Mouse (Mus musculus) myocyte (in vitro differentiated cells): ENCODE measurements around the gene Sec14l1. TPM values are rescaled to one million over a fixed set of nuclear protein-coding genes. Genes with fewer than 3 reads are reported as not detected.
A peak's percentile ranks its signal among the peaks of the same experiment; 100 is the strongest.

ENCODE experiments used
- H3K27me3 ChIP-seq: one replicate; pipeline ENCODE4 v1.6.1; 2011; ENCODE audit not compliant: control insufficient read depth, insufficient read depth, insufficient read length
- H3K36me3 ChIP-seq: one replicate; pipeline ENCODE4 v1.6.1; 2011; ENCODE audit not compliant: control insufficient read depth, insufficient read depth
- H3K4me2 ChIP-seq: one replicate; pipeline ENCODE4 v1.6.1; 2011; ENCODE audit warnings: low read depth, control low read depth
- H3K4me3 ChIP-seq: one replicate; pipeline ENCODE4 v1.5.1; 2011; ENCODE audit warnings: mild to moderate bottlenecking, control low read depth, moderate library complexity
- H3K79me2 ChIP-seq: one replicate; pipeline ENCODE4 v1.6.1; 2011; ENCODE audit not compliant: control insufficient read depth, insufficient read depth
- H3ac ChIP-seq: one replicate; pipeline ENCODE4 v1.6.1; 2011; ENCODE audit not compliant: control insufficient read depth, insufficient read length
- CEBPB ChIP-seq: IDR thresholded peaks from 2 replicates; pipeline ENCODE4 v1.6.1; 2011; ENCODE audit warnings: mild to moderate bottlenecking, moderate library complexity; ENCODE audit not compliant: poor library complexity, insufficient read depth, severe bottlenecking
- E2F4 ChIP-seq: IDR thresholded peaks from one replicate; pipeline ENCODE4 v1.6.1; 2011; ENCODE audit warnings: mild to moderate bottlenecking, control low read depth, moderate library complexity; ENCODE audit not compliant: insufficient read depth
- MAX ChIP-seq: IDR thresholded peaks from one replicate; pipeline ENCODE4 v1.6.1; 2011; ENCODE audit warnings: low read depth, mild to moderate bottlenecking, control low read depth
- MYOD1 ChIP-seq, 3 experiments: IDR thresholded peaks; one replicate each; pipeline ENCODE4 v1.6.1; 2011; ENCODE audit warnings: control low read depth in 2 of 3, low read depth in 2 of 3, mild to moderate bottlenecking in 2 of 3, moderate library complexity in 1 of 3; ENCODE audit not compliant: insufficient read length in 2 of 3, control insufficient read depth in 1 of 3
- MYOG ChIP-seq, 3 experiments: IDR thresholded peaks; one replicate each; pipeline ENCODE4 v1.6.1; 2011; ENCODE audit warnings: control low read depth in 2 of 3, low read depth in 2 of 3, mild to moderate bottlenecking in 2 of 3; ENCODE audit not compliant: insufficient read length in 2 of 3, control insufficient read depth in 1 of 3, insufficient read depth in 1 of 3
- POLR2A ChIP-seq: IDR thresholded peaks from one replicate; pipeline ENCODE4 v1.6.1; 2011; ENCODE audit warnings: low read depth, mild to moderate bottlenecking, control low read depth, moderate library complexity; ENCODE audit not compliant: insufficient read length
- POLR2AphosphoS2 ChIP-seq: IDR thresholded peaks from one replicate; pipeline ENCODE4 v1.6.1; 2011; ENCODE audit warnings: low read depth, control low read depth; ENCODE audit not compliant: insufficient read length
- REST ChIP-seq: IDR thresholded peaks from one replicate; pipeline ENCODE4 v1.6.1; 2011; ENCODE audit warnings: mild to moderate bottlenecking, control low read depth, moderate library complexity; ENCODE audit not compliant: insufficient read depth, insufficient read length
- SRF ChIP-seq: IDR thresholded peaks from one replicate; pipeline ENCODE4 v1.6.1; 2011; ENCODE audit warnings: low read depth; ENCODE audit not compliant: control insufficient read depth, insufficient read length
- TCF12 ChIP-seq: IDR thresholded peaks from one replicate; pipeline ENCODE4 v1.6.1; 2011; ENCODE audit warnings: mild to moderate bottlenecking, control low read depth; ENCODE audit not compliant: poor library complexity, insufficient read depth, severe bottlenecking
- TCF3 ChIP-seq: IDR thresholded peaks from one replicate; pipeline ENCODE4 v1.6.1; 2011; ENCODE audit warnings: low read depth, control low read depth; ENCODE audit not compliant: insufficient read length
- USF1 ChIP-seq: IDR thresholded peaks from one replicate; pipeline ENCODE4 v1.6.1; 2011; ENCODE audit warnings: low read depth, mild to moderate bottlenecking, control low read depth, moderate library complexity
- polyA plus RNA-seq: library from polyadenylated mRNA; unstranded; fragments of >200 nt; fragmentation: generic; extraction: Trizol; gene quantifications from one replicate; pipeline ENCODE4 v1.2.1, GENCODE M21; 2012; ENCODE audit warnings: missing spikeins

The Sec14l1 gene
- polyA plus RNA-seq, 1 experiment: 84.8 TPM

DNA sequence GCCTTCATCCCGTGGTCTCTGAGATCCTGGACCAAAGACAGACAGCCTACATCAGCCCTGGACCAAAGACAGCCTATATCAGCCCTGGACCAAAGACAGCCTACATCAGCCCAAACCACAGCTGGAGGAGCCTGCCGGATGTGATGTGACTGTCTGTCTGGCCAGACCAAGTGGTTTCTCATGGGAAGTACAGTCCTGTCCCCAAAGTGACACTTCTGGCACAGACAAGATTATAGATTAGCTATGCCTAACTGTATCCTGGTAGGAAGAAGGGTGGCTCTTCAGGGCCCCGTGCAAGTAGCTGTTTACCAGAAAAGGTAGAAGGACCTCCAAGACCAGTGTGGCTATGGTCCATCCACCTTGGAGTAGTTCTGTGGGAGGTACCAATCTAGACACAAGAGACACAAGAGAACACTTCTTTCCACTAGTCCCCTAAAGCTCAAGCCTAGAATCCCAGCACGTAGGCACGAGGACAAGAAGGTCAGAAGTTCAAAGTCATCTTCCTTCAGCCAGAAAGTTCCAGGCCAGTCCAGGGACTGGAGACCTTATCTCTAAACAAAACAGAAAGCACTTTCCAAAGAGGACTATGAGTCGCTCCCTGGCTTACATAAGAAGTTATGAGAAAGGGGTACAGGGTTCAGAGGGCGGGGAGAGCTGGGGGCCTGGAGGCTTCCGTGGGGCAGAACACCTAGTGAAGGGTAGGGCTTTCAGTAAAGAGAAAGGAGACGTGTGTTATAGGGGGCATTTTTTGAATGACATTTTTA is 27.8 kb upstream of the Sec14l1 start:
- Histone ChIP-seq H3K4me3 (no peak overlapping the region), H3K27me3 (no peaks in the 10 kb centered on the region), H3K79me2 (no peaks in the 10 kb centered on the region), H3ac (no peak overlapping the region), H3K4me2 (no peak overlapping the region), H3K36me3 (no peaks in the 10 kb centered on the region)
- TF ChIP-seq POLR2A: no peak

DNA sequence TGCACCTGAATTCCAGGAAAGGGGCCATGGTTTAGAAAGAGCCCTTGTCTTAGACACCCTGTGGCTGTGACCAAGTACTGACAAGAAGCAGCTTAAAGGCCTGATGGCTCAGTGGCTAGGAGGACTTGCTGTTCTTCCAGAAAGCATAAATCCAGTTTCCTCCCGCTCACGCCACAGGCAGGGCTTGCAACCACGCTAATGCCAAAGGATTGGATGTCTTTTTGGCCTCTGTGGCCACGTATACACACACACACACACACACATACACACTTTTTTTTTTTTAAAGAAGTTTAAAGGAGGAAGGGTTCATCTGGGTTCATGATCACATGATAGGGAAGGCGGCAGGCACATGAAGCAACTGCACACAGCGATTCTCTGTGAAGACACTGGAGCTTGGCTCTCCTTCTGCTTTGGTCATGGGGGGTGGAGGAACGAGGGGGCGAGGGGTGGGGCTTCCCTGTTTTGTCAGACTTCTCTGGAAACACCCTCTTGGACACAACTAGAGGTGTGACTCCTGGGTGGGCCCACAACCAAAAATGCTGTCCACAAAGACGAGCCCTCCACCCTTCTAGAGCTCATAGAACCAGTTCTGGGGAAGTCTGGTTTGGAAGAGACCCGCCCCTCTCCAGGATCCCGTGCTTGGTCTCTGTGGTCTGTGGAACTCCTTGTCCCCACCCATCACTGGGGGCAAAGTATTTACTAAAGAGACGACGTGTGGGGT is 26.5 kb upstream of the Sec14l1 start:
- Histone ChIP-seq H3K27me3 (no peaks in the 10 kb centered on the region), H3K79me2 (no peaks in the 10 kb centered on the region), H3K4me3 (no peak overlapping the region), H3K4me2 (no peak overlapping the region), H3K36me3 (no peaks in the 10 kb centered on the region), H3ac (no peak overlapping the region)
- TF ChIP-seq TCF12 (no peak), POLR2AphosphoS2 (no peak), MYOG (IDR thresholded peaks at IDR 0.05; ENCODE audit: control insufficient read depth in 1 of 3, insufficient read depth in 1 of 3, insufficient read length in 2 of 3, low read depth in 2 of 3) (no peak), SRF (no peak), TCF3 (no peak), POLR2A (no peak), USF1 (no peak)

DNA sequence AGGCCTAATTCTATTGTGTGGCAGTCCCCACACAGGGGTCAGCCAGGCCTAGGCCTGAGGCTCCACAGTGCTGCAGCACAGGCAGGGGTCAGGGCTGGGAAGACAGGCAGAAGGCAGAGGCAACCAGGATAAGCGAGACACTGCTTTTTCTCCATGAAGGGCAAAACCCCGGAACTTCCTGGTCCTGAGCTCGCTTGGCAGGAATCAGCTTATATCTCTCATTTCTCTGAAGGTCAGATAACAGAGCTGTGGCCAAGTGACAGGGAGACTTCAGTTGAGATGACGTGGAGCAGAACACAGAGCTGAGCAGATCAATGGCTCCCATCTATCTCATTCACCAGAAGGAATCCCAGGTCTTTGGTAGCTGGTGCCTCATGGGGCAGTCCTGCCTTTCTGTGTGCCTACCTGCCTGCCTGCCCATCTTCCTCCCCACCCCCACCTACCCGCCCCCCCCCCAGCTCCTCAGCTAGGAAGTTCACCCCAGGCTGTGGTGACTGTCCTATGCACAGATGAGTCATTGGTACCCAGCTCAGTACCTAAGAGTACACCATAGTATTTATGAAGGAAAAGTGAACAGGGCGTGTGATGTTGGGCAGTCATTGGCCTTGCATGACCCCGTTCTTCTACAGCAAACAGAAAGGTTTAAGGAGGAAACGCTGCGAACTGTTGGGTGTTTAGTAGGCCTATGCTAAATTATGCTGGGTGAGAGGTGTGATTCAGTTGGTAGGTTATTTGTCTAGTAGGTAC is 25.1 kb upstream of the Sec14l1 start:
- Histone ChIP-seq H3K27me3 (no peaks in the 10 kb centered on the region), H3K79me2 (no peaks in the 10 kb centered on the region), H3K4me3 (no peak overlapping the region), H3K36me3 (no peaks in the 10 kb centered on the region), H3ac (no peak overlapping the region), H3K4me2 (no peak overlapping the region)
- no peak for TF ChIP-seq SRF
- TF ChIP-seq MYOG (IDR thresholded peaks at IDR 0.05; ENCODE audit: control insufficient read depth in 1 of 3, insufficient read depth in 1 of 3, insufficient read length in 2 of 3, low read depth in 2 of 3): no peak
- TF ChIP-seq MYOD1 (IDR thresholded peaks at IDR 0.05; ENCODE audit: control insufficient read depth in 1 of 3, insufficient read length in 2 of 3, low read depth in 2 of 3): no peak
- TF ChIP-seq POLR2A: no peak

DNA sequence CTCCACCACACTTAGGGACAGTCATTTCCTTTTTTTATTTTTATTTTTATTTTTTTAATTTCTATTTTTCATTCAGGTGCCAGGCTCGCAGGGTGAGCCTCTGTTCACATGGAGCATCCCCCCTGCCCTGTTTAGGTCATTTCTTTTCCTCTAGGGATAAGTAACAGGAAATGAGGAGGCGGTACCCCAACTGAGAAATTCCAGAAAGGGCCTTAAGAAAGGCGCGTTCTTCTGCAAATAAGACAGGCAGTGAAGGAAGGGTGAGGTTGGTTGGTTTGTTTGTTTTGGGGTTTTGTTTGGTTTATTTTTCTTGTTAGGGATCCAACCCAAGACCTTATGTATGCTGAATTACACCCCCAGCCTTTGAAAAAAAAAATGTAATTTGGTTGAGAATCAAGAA is 23.6 kb upstream of the Sec14l1 start:
- no peaks in the 10 kb centered on the region for H3K79me2 ChIP-seq
- no peaks in the 10 kb centered on the region for H3K36me3 ChIP-seq
- TF ChIP-seq MAX: no peak
- no peak for TF ChIP-seq MYOG (IDR thresholded peaks at IDR 0.05; ENCODE audit: control insufficient read depth in 1 of 3, insufficient read depth in 1 of 3, insufficient read length in 2 of 3, low read depth in 2 of 3)
- no peak for TF ChIP-seq TCF3
- TF ChIP-seq POLR2A: no peak
- TF ChIP-seq CEBPB: no peak
- no peak for TF ChIP-seq SRF
- no peak for TF ChIP-seq TCF12
- no peak for TF ChIP-seq USF1
- no peak for TF ChIP-seq E2F4
- no peak for TF ChIP-seq MYOD1 (IDR thresholded peaks at IDR 0.05; ENCODE audit: control insufficient read depth in 1 of 3, insufficient read length in 2 of 3, low read depth in 2 of 3)
- TF ChIP-seq REST: no peak
- no peak for TF ChIP-seq POLR2AphosphoS2
- no peak overlapping the region for H3K4me3 ChIP-seq
- H3K4me2 ChIP-seq: peak overlapping the region; percentile 14
- no peaks in the 10 kb centered on the region for H3K27me3 ChIP-seq
- no peak overlapping the region for H3ac ChIP-seq

DNA sequence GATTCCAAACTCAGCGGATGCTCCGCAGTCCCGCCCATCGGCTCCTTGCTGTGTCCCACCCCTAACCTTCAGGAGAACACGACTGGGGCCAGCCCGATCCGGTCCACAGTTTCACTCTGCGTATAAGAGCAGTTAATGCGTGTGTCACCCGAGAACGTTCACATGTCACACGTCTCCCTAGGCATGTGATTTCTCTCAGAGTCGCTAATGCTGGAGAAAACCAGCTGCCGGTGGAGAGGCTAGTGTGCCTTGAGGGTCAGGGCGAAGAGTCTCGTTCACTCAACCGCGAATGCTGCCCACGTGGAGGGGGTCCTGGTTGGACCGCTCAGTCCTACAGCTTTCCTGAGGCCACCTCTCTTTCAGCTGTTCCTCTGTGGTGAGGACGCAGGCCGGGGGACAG is 23.1 kb upstream of the Sec14l1 start:
- no peaks in the 10 kb centered on the region for H3K36me3 ChIP-seq
- no peak overlapping the region for H3ac ChIP-seq
- peak overlapping the region; percentile 14 for H3K4me2 ChIP-seq
- TF ChIP-seq TCF12 (no peak), TCF3 (no peak), POLR2AphosphoS2 (no peak), POLR2A (no peak), CEBPB (no peak), MYOD1 (IDR thresholded peaks at IDR 0.05; ENCODE audit: control insufficient read depth in 1 of 3, insufficient read length in 2 of 3, low read depth in 2 of 3) (peak in 1 of 3 experiments; percentile 1), MYOG (IDR thresholded peaks at IDR 0.05; ENCODE audit: control insufficient read depth in 1 of 3, insufficient read depth in 1 of 3, insufficient read length in 2 of 3, low read depth in 2 of 3) (no peak)
- H3K4me3 ChIP-seq: no peak overlapping the region
- H3K79me2 ChIP-seq: no peaks in the 10 kb centered on the region
- H3K27me3 ChIP-seq: no peaks in the 10 kb centered on the region
